Mouse (Mus musculus) kidney, embryonic 14.5 days (tissue): ENCODE results near the gene Ptprj. TPM values are rescaled to one million over a fixed set of nuclear protein-coding genes. Genes with fewer than 3 reads are reported as not detected.

Experiments
- ATAC-seq: fragments of 200-750 bp; cut with Nextera tagmentation; 2 replicates; pipeline ENCODE4 v1.8.0; 2017; ENCODE audit warnings: moderate number of reproducible peaks, mild to moderate bottlenecking, moderate TSS enrichment, moderate library complexity; ENCODE audit not compliant: low FRiP score, low TSS enrichment
- H3K27ac ChIP-seq: fragments of 300-500 bp; sonication (generic); 2 replicates; pipeline ENCODE4 v1.5.1; 2014; ENCODE audit warnings: low read depth, mild to moderate bottlenecking, low read length, moderate library complexity, mixed read lengths
- H3K27me3 ChIP-seq: fragments of 300-500 bp; sonication (generic); 2 replicates; pipeline ENCODE4 v1.6.1; 2014; ENCODE audit warnings: mild to moderate bottlenecking, low read length; ENCODE audit not compliant: control insufficient read depth, insufficient read depth
- H3K36me3 ChIP-seq: fragments of 300-500 bp; sonication (generic); 2 replicates; pipeline ENCODE4 v1.6.1; 2014; ENCODE audit warnings: low read length, mixed read lengths; ENCODE audit not compliant: control insufficient read depth, insufficient read depth
- H3K4me1 ChIP-seq: fragments of 300-500 bp; sonication (generic); 2 replicates; pipeline ENCODE4 v1.6.1; 2014; ENCODE audit warnings: low read length, mixed read lengths; ENCODE audit not compliant: control insufficient read depth, insufficient read depth
- H3K4me2 ChIP-seq: fragments of 300-500 bp; sonication (generic); replicated peaks from 2 replicates; pipeline ENCODE4 v1.6.1; 2014; ENCODE audit warnings: low read depth, mild to moderate bottlenecking, low read length
- H3K4me3 ChIP-seq: fragments of 300-500 bp; sonication (generic); 2 replicates; pipeline ENCODE4 v1.5.1; 2014; ENCODE audit warnings: mild to moderate bottlenecking, low read length
- H3K9ac ChIP-seq: fragments of 300-500 bp; sonication (generic); 2 replicates; pipeline ENCODE4 v1.6.1; 2014; ENCODE audit warnings: low read depth, mild to moderate bottlenecking, low read length, moderate library complexity
- H3K9me3 ChIP-seq: fragments of 300-500 bp; sonication (generic); 2 replicates; pipeline ENCODE4 v1.6.1; 2016; ENCODE audit warnings: low read length; ENCODE audit not compliant: control insufficient read depth
- WGBS: fragments of 180-500 bp; shearing (Covaris S2); extraction: QIAGEN DNeasy Blood & Tissue Kit; methylation state at CpG from one replicate; pipeline ENCODE4 v1.1.7; 2014; 5-methylcytosine and 5-hydroxymethylcytosine counted together
- polyA plus RNA-seq: library from polyadenylated mRNA; unstranded; fragments of >200 nt; fragmentation: Nextera tagmentation; extraction: Ambion mirVana; gene quantifications from 2 replicates; pipeline ENCODE4 v1.2.1, GENCODE M21; 2014

Ptprj gene
- polyA plus RNA-seq, 1 experiment from 2014 or later, result 10.8 TPM

GRCm38 (mm10) chr2:90509268-90509667 lies 71.2 kb downstream of the Ptprj start:
- Histone ChIP-seq H3K36me3 (no peaks in the 10 kb centered on the region), H3K4me1 (0 out of 2 replicates have a peak, but pooled peaks cover 9% of the 10 kb centered on the region), H3K4me2 (no peak overlapping the region), H3K4me3 (no peak overlapping the region), H3K27me3 (no peaks in the 10 kb centered on the region), H3K9ac (no peak overlapping the region), H3K9me3 (no peaks in the 10 kb centered on the region), H3K27ac (no peak overlapping the region)
- WGBS, result 93% methylated on average over 4 of the region's 4 CpGs
- ATAC-seq, result no peak

- no peaks in the 10 kb centered on the region for H3K9me3 ChIP-seq
- H3K4me1 ChIP-seq, result peaks cover 11% of the 10 kb centered on the region; the same call in 1 of the 2 replicates
- 65% methylated on average over 3 of the region's 3 CpGs for WGBS
- H3K27ac ChIP-seq, result peak overlapping the region; percentile 17; the same call in 1 of the 2 replicates
- H3K9ac ChIP-seq, result no peak overlapping the region
- H3K27me3 ChIP-seq, result no peaks in the 10 kb centered on the region
- no peak overlapping the region for H3K4me2 ChIP-seq
- no peak; the same call in 1 of the 2 replicates for ATAC-seq
- H3K4me3 ChIP-seq, result no peak overlapping the region
- H3K36me3 ChIP-seq, result no peaks in the 10 kb centered on the region
These were observed 74.3 kb downstream of the Ptprj start for GRCm38 (mm10) chr2:90506143-90506542.

GRCm38 (mm10) chr2:90504731-90505171 lies 75.7 kb downstream of the Ptprj start:
- H3K4me2 ChIP-seq, result no peak overlapping the region
- H3K27ac ChIP-seq, result no peak overlapping the region
- no peak overlapping the region for H3K9ac ChIP-seq
- H3K9me3 ChIP-seq, result no peaks in the 10 kb centered on the region
- no peaks in the 10 kb centered on the region for H3K36me3 ChIP-seq
- H3K4me1 ChIP-seq, result peaks cover 11% of the 10 kb centered on the region; the same call in 1 of the 2 replicates
- 82% methylated on average over 6 of the region's 6 CpGs for WGBS
- H3K4me3 ChIP-seq, result no peak overlapping the region
- ATAC-seq, result no peak
- no peaks in the 10 kb centered on the region for H3K27me3 ChIP-seq

- Histone ChIP-seq H3K9ac (no peak overlapping the region), H3K27me3 (no peaks in the 10 kb centered on the region), H3K9me3 (no peaks in the 10 kb centered on the region), H3K4me1 (peaks cover 11% of the 10 kb centered on the region; the same call in 1 of the 2 replicates), H3K4me3 (no peak overlapping the region), H3K36me3 (no peaks in the 10 kb centered on the region), H3K4me2 (no peak overlapping the region), H3K27ac (no peak overlapping the region)
- 68% methylated on average over 3 of the region's 3 CpGs for WGBS
- no peak for ATAC-seq
These were observed 77.1 kb downstream of the Ptprj start for GRCm38 (mm10) chr2:90503182-90503833.

GRCm38 (mm10) chr2:90502738-90503137 lies 77.7 kb downstream of the Ptprj start:
- Histone ChIP-seq H3K36me3 (no peaks in the 10 kb centered on the region), H3K9ac (no peak overlapping the region), H3K4me1 (peaks cover 11% of the 10 kb centered on the region; the same call in 1 of the 2 replicates), H3K4me2 (no peak overlapping the region), H3K4me3 (no peak overlapping the region), H3K27ac (no peak overlapping the region), H3K9me3 (no peaks in the 10 kb centered on the region), H3K27me3 (no peaks in the 10 kb centered on the region)
- no peak for ATAC-seq

- H3K4me2 ChIP-seq, result no peak overlapping the region
- H3K27me3 ChIP-seq, result no peaks in the 10 kb centered on the region
- no peak for ATAC-seq
- 37% methylated on average over 3 of the region's 3 CpGs for WGBS
- H3K9me3 ChIP-seq, result no peaks in the 10 kb centered on the region
- no peak overlapping the region for H3K27ac ChIP-seq
- peaks cover 11% of the 10 kb centered on the region; the same call in 1 of the 2 replicates for H3K4me1 ChIP-seq
- H3K4me3 ChIP-seq, result no peak overlapping the region
- H3K9ac ChIP-seq, result no peak overlapping the region
- H3K36me3 ChIP-seq, result no peaks in the 10 kb centered on the region
These were observed 78.7 kb downstream of the Ptprj start for GRCm38 (mm10) chr2:90501708-90502107.

GRCm38 (mm10) chr2:90500892-90501291 lies 79.6 kb downstream of the Ptprj start:
- Histone ChIP-seq H3K9ac (no peak overlapping the region), H3K36me3 (no peaks in the 10 kb centered on the region), H3K4me1 (peaks cover 6% of the 10 kb centered on the region; the same call in 1 of the 2 replicates), H3K27me3 (no peaks in the 10 kb centered on the region), H3K27ac (no peak overlapping the region), H3K4me2 (no peak overlapping the region), H3K9me3 (no peaks in the 10 kb centered on the region), H3K4me3 (no peak overlapping the region)
- ATAC-seq, result no peak

- no peak overlapping the region for H3K9ac ChIP-seq
- no peak for ATAC-seq
- H3K4me2 ChIP-seq, result no peak overlapping the region
- 89% methylated on average over 1 of the region's 1 CpGs for WGBS
- H3K9me3 ChIP-seq, result no peaks in the 10 kb centered on the region
- no peaks in the 10 kb centered on the region for H3K27me3 ChIP-seq
- no peak overlapping the region for H3K27ac ChIP-seq
- no peak overlapping the region for H3K4me3 ChIP-seq
- H3K36me3 ChIP-seq, result no peaks in the 10 kb centered on the region
- no peaks in the 10 kb centered on the region; the same call in 1 of the 2 replicates for H3K4me1 ChIP-seq
These were observed 81.4 kb downstream of the Ptprj start for GRCm38 (mm10) chr2:90499002-90499401.

GRCm38 (mm10) chr2:90497551-90497950 lies 82.9 kb downstream of the Ptprj start:
- 80% methylated on average over 3 of the region's 3 CpGs for WGBS
- H3K27ac ChIP-seq, result no peak overlapping the region

More at GRCm38 (mm10) chr2:90497551-90497950, 82.9 kb downstream of the Ptprj start:
- no peaks in the 10 kb centered on the region for H3K9me3 ChIP-seq
- no peak overlapping the region for H3K4me3 ChIP-seq
- no peak overlapping the region for H3K4me2 ChIP-seq
- no peaks in the 10 kb centered on the region for H3K36me3 ChIP-seq
- no peak overlapping the region for H3K9ac ChIP-seq
- no peaks in the 10 kb centered on the region for H3K27me3 ChIP-seq
- ATAC-seq, result no peak
- H3K4me1 ChIP-seq, result no peaks in the 10 kb centered on the region; the same call in 1 of the 2 replicates
